Mouse (Mus musculus) adrenal gland, postnatal 10 days (tissue): ENCODE results near the gene Cxcl1. TPM values are rescaled to one million over a fixed set of nuclear protein-coding genes. Genes with fewer than 3 reads are reported as not detected.
A peak's percentile ranks its signal among the peaks of the same experiment; 100 is the strongest.
"Not testable (repeated sequence)": the region's sequence is repeated elsewhere in the genome, so short reads cannot be mapped to it uniquely, and the experiment has no call there.

Source experiments
- DNase-seq: peaks from one replicate; pipeline ENCODE4 v3.0.0; 2021; ENCODE audit warnings: mixed read lengths
- long read RNA-seq, 2 experiments: library from polyadenylated mRNA; stranded (forward); transcript quantifications; one replicate each; pipeline ENCODE4 v2.0.0; 2021
- total RNA-seq, 2 experiments: library from RNA; stranded (reverse); gene quantifications; 2 replicates each; pipeline ENCODE4 v1.2.3; 2021

Gene Cxcl1
- 1 to 10 TPM; 1.3 TPM for total RNA-seq
- long read RNA-seq, experiment 1, partial matches to known transcripts: 0 of 3 reads
- long read RNA-seq, experiment 1, other reads (novel, unspliced or antisense): 0 of 3 reads
- long read RNA-seq, experiment 2: 0 reads

- DNase-seq: peak; percentile 53
Measured at GRCm38 (mm10) chr5:90890519-90891463, at the start of gene Cxcl1. TSS of gene Cxcl1 (plus strand) at chr5:90891241.

- no peak for DNase-seq
Measured at GRCm38 (mm10) chr5:90843891-90844290, 47.1 kb upstream of the Cxcl1 start.

GRCm38 (mm10) chr5:90850096-90850495 lies 40.9 kb upstream of the Cxcl1 start:
- not testable (repeated sequence) for DNase-seq

GRCm38 (mm10) chr5:90851391-90851790 lies 39.6 kb upstream of the Cxcl1 start:
- DNase-seq: not testable (repeated sequence)

GRCm38 (mm10) chr5:90853206-90853605 lies 37.8 kb upstream of the Cxcl1 start:
- DNase-seq: no peak

GRCm38 (mm10) chr5:90855308-90856230 lies 35.5 kb upstream of the Cxcl1 start:
- no peak for DNase-seq

GRCm38 (mm10) chr5:90857463-90857862 lies 33.6 kb upstream of the Cxcl1 start:
- no peak for DNase-seq

GRCm38 (mm10) chr5:90858429-90858828 lies 32.6 kb upstream of the Cxcl1 start:
- DNase-seq: no peak

GRCm38 (mm10) chr5:90859031-90859430 lies 32.0 kb upstream of the Cxcl1 start:
- no peak for DNase-seq

- DNase-seq: no peak
Measured at GRCm38 (mm10) chr5:90861876-90862375, 29.1 kb upstream of the Cxcl1 start.

GRCm38 (mm10) chr5:90866770-90867169 lies 24.3 kb upstream of the Cxcl1 start:
- DNase-seq: no peak

- DNase-seq: no peak
Measured at GRCm38 (mm10) chr5:90872377-90872776, 18.7 kb upstream of the Cxcl1 start.

GRCm38 (mm10) chr5:90876045-90876444 lies 15.0 kb upstream of the Cxcl1 start:
- peak; percentile 27 for DNase-seq

GRCm38 (mm10) chr5:90876471-90877172 lies 14.4 kb upstream of the Cxcl1 start:
- DNase-seq: no peak

- no peak for DNase-seq
Measured at GRCm38 (mm10) chr5:90877173-90877512, 13.9 kb upstream of the Cxcl1 start.

GRCm38 (mm10) chr5:90879307-90880014 lies 11.6 kb upstream of the Cxcl1 start:
- DNase-seq: no peak

- DNase-seq: no peak
Measured at GRCm38 (mm10) chr5:90880335-90880850, 10.6 kb upstream of the Cxcl1 start.

GRCm38 (mm10) chr5:90881021-90881420 lies 10.0 kb upstream of the Cxcl1 start:
- peak; percentile 24 for DNase-seq

- no peak for DNase-seq
Measured at GRCm38 (mm10) chr5:90881682-90882081, 9.4 kb upstream of the Cxcl1 start.

GRCm38 (mm10) chr5:90882146-90882545 lies 8.9 kb upstream of the Cxcl1 start:
- no peak for DNase-seq
